Mouse (Mus musculus): ENCODE data around the gene Macc1.

DNA sequence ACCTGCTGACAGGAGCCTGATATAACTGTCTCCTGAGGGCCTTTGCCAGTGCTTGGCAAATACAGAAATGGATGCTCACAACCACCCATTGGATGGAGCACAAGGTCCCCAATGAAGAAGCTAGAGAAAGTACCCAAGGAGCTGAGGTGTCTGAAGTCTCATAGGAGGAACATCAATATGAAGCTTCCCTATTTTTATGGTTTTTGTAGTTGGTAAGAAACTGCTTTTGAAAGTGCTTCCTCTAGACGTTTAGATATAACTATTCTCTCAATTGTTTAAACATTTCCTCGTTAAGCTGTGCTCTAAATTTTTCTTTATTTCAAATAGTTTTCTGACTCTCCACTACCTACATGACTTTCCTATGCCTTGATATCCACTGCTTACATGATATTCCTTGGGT, 169.2 kb downstream of the Macc1 start:
- TF ChIP-seq CTCF (IDR thresholded peaks at IDR 0.05; ENCODE audit: borderline replicate concordance, control insufficient read depth, extremely low read depth, insufficient read depth, low read length, poor library complexity), result no peak
- no peak for TF ChIP-seq POLR2A (IDR thresholded peaks at IDR 0.05; ENCODE audit: control insufficient read depth, extremely low read depth, insufficient read depth, low read length, poor library complexity)
